Mouse (Mus musculus): Measurements from ENCODE around the gene Nxf1.
A peak's percentile ranks its signal among the peaks of the same experiment; 100 is the strongest.

Gene Nxf1

GRCm38 (mm10) chr19:8817001-8817400 is 60.1 kb downstream of the Nxf1 start:
- no peak for DNase-seq (ENCODE audit: low read depth in 1 of 2, low spot score in 2 of 2)

DNA sequence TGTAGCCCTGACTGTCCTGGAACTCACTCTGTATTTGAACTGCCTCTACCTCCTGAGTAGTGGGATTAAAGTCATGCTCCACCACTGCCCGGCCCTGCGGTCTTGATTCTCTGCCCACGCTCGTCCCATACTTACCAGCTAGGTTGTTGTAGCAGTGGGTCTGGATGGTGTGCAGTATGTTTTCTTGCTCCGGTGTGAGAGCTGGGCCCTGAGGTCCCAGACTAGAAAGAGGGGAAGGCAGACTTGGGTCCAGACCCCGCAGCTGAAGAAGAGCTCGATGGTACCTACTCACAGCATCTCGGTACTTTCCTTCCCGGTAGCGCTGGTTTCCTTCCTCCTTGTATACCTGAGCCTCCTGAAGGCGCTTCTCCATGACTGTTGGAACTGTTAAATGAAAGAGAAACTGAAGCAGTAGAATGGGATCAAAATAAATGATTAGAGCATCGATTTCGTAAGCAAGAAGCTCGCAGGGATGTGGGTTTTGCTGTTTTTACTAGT is 61.5 kb downstream of the Nxf1 start:
- DNase-seq (ENCODE audit: low read depth in 1 of 2, low spot score in 2 of 2) = no peak

GRCm38 (mm10) chr19:8818801-8819595 is 62.1 kb downstream of the Nxf1 start, which contains the start of gene Ttc9c:
Gene Ttc9c, minus strand, starts transcription at chr19:8819333.
- DNase-seq (ENCODE audit: low read depth in 1 of 2, low spot score in 2 of 2) = peak; percentile 89 to 90

GRCm38 (mm10) chr19:8819596-8820423 is 62.9 kb downstream of the Nxf1 start, which contains the start of gene Hnrnpul2:
Gene Hnrnpul2, plus strand, starts transcription at chr19:8820010.
- peak; percentile 95 to 96 for DNase-seq (ENCODE audit: low read depth in 1 of 2, low spot score in 2 of 2)

Measured in monocyte, adult 2 months (primary cell).